Mouse (Mus musculus) forebrain, embryonic 11.5 days (tissue): ENCODE measurements around the gene Ccdc8. TPM values are rescaled to one million over a fixed set of nuclear protein-coding genes. Genes with fewer than 3 reads are reported as not detected.

Source experiments
- ATAC-seq: fragments of 200-750 bp; cut with Nextera tagmentation; replicated peaks from 2 replicates; pipeline ENCODE4 v1.8.0; 2017; ENCODE audit warnings: moderate TSS enrichment; ENCODE audit not compliant: low FRiP score
- DNase-seq: peaks from one replicate; pipeline ENCODE4 v3.0.0-alpha.2; 2017; ENCODE audit warnings: low spot score
- H3K27ac ChIP-seq: fragments of 300-500 bp; sonication (generic); 2 replicates; pipeline ENCODE4 v1.5.1; 2014; ENCODE audit warnings: low read depth, low read length
- H3K27me3 ChIP-seq: fragments of 300-500 bp; sonication (generic); 2 replicates; pipeline ENCODE4 v1.6.1; 2014; ENCODE audit warnings: mild to moderate bottlenecking, low read length, mixed read lengths; ENCODE audit not compliant: control insufficient read depth, insufficient read depth
- H3K36me3 ChIP-seq: fragments of 300-500 bp; sonication (generic); 2 replicates; pipeline ENCODE4 v1.6.1; 2014; ENCODE audit warnings: mild to moderate bottlenecking, low read length, moderate library complexity, mixed read lengths; ENCODE audit not compliant: control insufficient read depth, insufficient read depth
- H3K4me1 ChIP-seq: fragments of 300-500 bp; sonication (generic); replicated peaks from 2 replicates; pipeline ENCODE4 v1.6.1; 2014; ENCODE audit warnings: low read length, mixed read lengths; ENCODE audit not compliant: control insufficient read depth, insufficient read depth
- H3K4me2 ChIP-seq: fragments of 300-500 bp; sonication (generic); 2 replicates; pipeline ENCODE4 v1.6.1; 2014; ENCODE audit warnings: low read depth, mild to moderate bottlenecking, low read length, moderate library complexity, mixed read lengths; ENCODE audit not compliant: severe bottlenecking
- H3K4me3 ChIP-seq: fragments of 300-500 bp; sonication (generic); 2 replicates; pipeline ENCODE4 v1.5.1; 2014; ENCODE audit warnings: low read depth, low read length
- H3K9ac ChIP-seq: fragments of 300-500 bp; sonication (generic); 2 replicates; pipeline ENCODE4 v1.6.1; 2014; ENCODE audit warnings: low read length
- H3K9me3 ChIP-seq: fragments of 300-500 bp; sonication (generic); 2 replicates; pipeline ENCODE4 v1.6.1; 2016; ENCODE audit warnings: low read length, mixed read lengths; ENCODE audit not compliant: control insufficient read depth
- WGBS: fragments of 180-500 bp; shearing (Covaris S2); extraction: QIAGEN DNeasy Blood & Tissue Kit; methylation state at CpG from one replicate; pipeline ENCODE4 v1.1.7; 2014; 5-methylcytosine and 5-hydroxymethylcytosine counted together
- polyA plus RNA-seq: library from polyadenylated mRNA; unstranded; fragments of >200 nt; fragmentation: Nextera tagmentation; extraction: Ambion mirVana; gene quantifications from 2 replicates; pipeline ENCODE4 v1.2.1, GENCODE M21; 2014

The Ccdc8 gene
- polyA plus RNA-seq, 1 experiment from 2014 or later, result 19.0 TPM

DNA sequence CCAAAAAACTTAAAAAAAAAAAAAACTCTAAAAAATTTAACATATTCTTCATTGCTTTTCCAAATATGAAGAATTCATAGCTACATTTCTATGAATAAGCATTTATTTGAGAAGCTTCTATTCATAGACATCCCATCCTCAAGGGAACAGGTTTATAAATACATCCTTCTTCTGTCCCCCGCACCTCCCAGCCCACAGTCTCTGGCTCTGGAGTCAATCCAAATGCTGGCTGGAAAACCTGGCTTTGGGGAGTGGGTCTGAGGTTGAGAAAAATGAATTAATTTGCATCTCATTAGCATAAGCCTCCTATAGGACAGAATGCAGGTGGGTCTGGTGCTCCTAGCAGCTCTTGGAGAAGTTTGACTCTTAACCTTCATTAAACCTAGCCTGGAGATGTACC, 53.2 kb downstream of the Ccdc8 start:
- Histone ChIP-seq H3K27me3 (no peaks in the 10 kb centered on the region), H3K4me1 (no peaks in the 10 kb centered on the region), H3K4me2 (no peak overlapping the region), H3K9ac (no peak overlapping the region), H3K27ac (no peak overlapping the region), H3K4me3 (no peak overlapping the region), H3K36me3 (no peaks in the 10 kb centered on the region), H3K9me3 (no peaks in the 10 kb centered on the region)
- ATAC-seq, result no peak
- peak; percentile 47 for DNase-seq
- 95% methylated on average over 1 of the region's 1 CpGs for WGBS

Other genes starting within 250 kb of the Ccdc8 start
- gene Slc1a5, start 211.4 kb upstream of the Ccdc8 start, polyA plus RNA-seq, result 33.9 and 34.1 TPM in 2 replicates
- gene Strn4, start 176.8 kb upstream of the Ccdc8 start, polyA plus RNA-seq, result 137 and 166 TPM in 2 replicates
- gene Fkrp, start 176.0 kb upstream of the Ccdc8 start, polyA plus RNA-seq, result 27.1 and 29.0 TPM in 2 replicates
- 11.0 and 11.6 TPM in 2 replicates for gene Prkd2, start 149.8 kb upstream of the Ccdc8 start, polyA plus RNA-seq
- gene Dact3, start 117.4 kb upstream of the Ccdc8 start, polyA plus RNA-seq, result 4.8 and 7.0 TPM in 2 replicates
- gene Gng8, start 100.9 kb upstream of the Ccdc8 start, polyA plus RNA-seq, result 7.3 and 7.4 TPM in 2 replicates
- gene Ptgir, start 86.2 kb upstream of the Ccdc8 start, polyA plus RNA-seq, result 0.11 and 0.39 TPM in 2 replicates
- 276 and 285 TPM in 2 replicates for gene Calm3, start 68.6 kb upstream of the Ccdc8 start, polyA plus RNA-seq
- 12.3 and 13.0 TPM in 2 replicates for gene Pnmal2, start 48.0 kb upstream of the Ccdc8 start, polyA plus RNA-seq
- 20.4 and 22.7 TPM in 2 replicates for gene Pnmal1, start 33.0 kb upstream of the Ccdc8 start, polyA plus RNA-seq
- gene Gm42372, start 9.6 kb upstream of the Ccdc8 start, polyA plus RNA-seq, result 1.4 and 1.8 TPM in 2 replicates
- 123 and 132 TPM in 2 replicates for gene Ppp5c, start 35.2 kb downstream of the Ccdc8 start, polyA plus RNA-seq
- gene Hif3a, start 69.7 kb downstream of the Ccdc8 start, polyA plus RNA-seq, result 8.6 and 10.4 TPM in 2 replicates
- gene Psg16, start 81.3 kb downstream of the Ccdc8 start, polyA plus RNA-seq, result 0.39 TPM in 1 of 2 replicates, not detected in the other
- gene Ceacam3, start 157.6 kb downstream of the Ccdc8 start, polyA plus RNA-seq, result not detected in 2 replicates
- gene Psg29, start 210.8 kb downstream of the Ccdc8 start, polyA plus RNA-seq, result not detected in 2 replicates